Mouse (Mus musculus): ENCODE results near the gene Mex3d.

- TF ChIP-seq CTCF (conservative IDR thresholded peaks at IDR 0.05; ENCODE audit: insufficient read depth, insufficient read length, low read depth, low read length): peak; percentile 80
- no peak for TF ChIP-seq POLR2A (IDR thresholded peaks at IDR 0.05; ENCODE audit: low read depth, low read length)
Observed at GRCm38 (mm10) chr10:80374063-80374462, 13.4 kb downstream of the Mex3d start.
